Mouse (Mus musculus): ENCODE data around the gene Gnmt. TPM values are rescaled to one million over a fixed set of nuclear protein-coding genes. Genes with fewer than 3 reads are reported as not detected.

Gene Gnmt
- polyA plus RNA-seq, 2 experiments: 18.3 to 31.2 TPM

- H3K36me3 ChIP-seq (replicated peaks; ENCODE audit: control insufficient read depth, insufficient read depth, low read depth): no peaks in the 10 kb centered on the region
- peak; percentile 98 to 99 (median 98) for DNase-seq (ENCODE audit: low read depth in 3 of 3, low spot score in 3 of 3)
- H3K9me3 ChIP-seq (ENCODE audit: control insufficient read depth, low read length): no peaks in the 10 kb centered on the region
- peak within 1 kb of the TSS; percentile 82 to 94 for H3K4me3 ChIP-seq (ENCODE audit: insufficient read depth in 1 of 2, low read depth in 2 of 2, low read length in 2 of 2)
- 2% methylated on average over 48 of the region's 48 CpGs for WGBS (ENCODE audit: insufficient replicate concordance)
- no peaks in the 10 kb centered on the region for H3K27me3 ChIP-seq (ENCODE audit: control insufficient read depth, insufficient read depth, low read length)
- peak; percentile 95 for ATAC-seq (ENCODE audit: insufficient read depth)
- H3K4me1 ChIP-seq (replicated peaks; ENCODE audit: control insufficient read depth in 2 of 2, insufficient read depth in 2 of 2, low read length in 1 of 2): peaks cover 4 to 23% of the 10 kb centered on the region in 2 experiments
- H3K27ac ChIP-seq: peak within 1 kb of the TSS; percentile 58
- peak within 1 kb of the TSS; percentile 73 for H3K4me2 ChIP-seq (ENCODE audit: low read depth)
- H3K9ac ChIP-seq (replicated peaks): peak within 1 kb of the TSS; percentile 83
- TF ChIP-seq CTCF (IDR thresholded peaks at IDR 0.05; ENCODE audit: low read depth): no peak
- TF ChIP-seq EP300 (IDR thresholded peaks at IDR 0.05; ENCODE audit: low read depth): no peak
Measured at GRCm38 (mm10) chr17:46704887-46705835, 23.8 kb downstream of the Gnmt start, which contains the start of gene Ppp2r5d. Ppp2r5d (minus strand) TSS chr17:46705111.

DNA sequence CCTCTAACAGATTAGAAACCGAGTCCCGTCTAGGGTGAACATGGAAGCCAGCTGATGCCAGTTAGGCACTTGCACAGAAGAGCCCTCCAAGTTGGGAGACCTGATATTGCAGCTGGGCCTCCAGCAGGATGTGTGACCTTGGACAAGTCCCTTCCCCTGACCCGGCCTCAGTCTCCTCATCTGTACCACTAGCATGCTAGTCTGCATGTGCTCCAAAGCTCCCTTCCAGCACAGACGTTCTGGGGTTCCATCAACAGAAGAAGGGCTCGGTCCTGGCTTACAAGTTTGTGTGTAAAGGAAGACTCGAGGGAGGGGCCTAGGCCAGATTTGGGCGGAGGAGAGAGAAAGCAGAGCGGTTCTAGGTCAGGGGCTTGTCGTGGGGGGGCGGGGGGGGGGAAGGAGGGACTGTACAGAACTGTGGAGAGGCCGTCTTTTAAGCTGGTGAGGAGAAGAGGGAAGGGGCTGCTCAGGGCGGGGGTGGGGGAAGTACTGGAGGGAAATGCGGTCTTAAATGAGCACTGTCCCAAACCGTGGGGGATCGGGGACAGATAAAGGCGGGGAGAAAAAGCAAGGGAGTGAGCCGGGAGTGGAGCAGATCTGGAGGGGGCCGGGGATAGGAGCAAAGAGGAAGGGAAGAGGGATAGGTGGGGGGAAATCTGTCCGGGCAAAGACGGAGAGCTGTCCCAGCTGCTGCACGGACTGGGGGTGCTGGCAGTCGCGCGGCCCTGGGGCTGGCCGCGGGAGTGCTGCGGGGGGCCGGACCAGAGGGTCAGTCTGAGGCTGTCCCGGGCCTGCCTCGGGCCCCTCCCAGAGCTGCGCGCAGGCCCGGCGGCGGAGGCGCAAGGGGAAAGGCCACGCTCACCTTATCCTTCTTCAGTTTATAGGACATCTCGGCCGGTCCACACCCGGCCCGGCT lies 24.7 kb downstream of the Gnmt start:
- Histone ChIP-seq H3K27me3 (ENCODE audit: control insufficient read depth, insufficient read depth, low read length) (no peaks in the 10 kb centered on the region), H3K4me3 (ENCODE audit: insufficient read depth in 1 of 2, low read depth in 2 of 2, low read length in 2 of 2) (peak overlapping the region; percentile 82 to 94), H3K36me3 (replicated peaks; ENCODE audit: control insufficient read depth, insufficient read depth, low read depth) (no peaks in the 10 kb centered on the region), H3K27ac (peak overlapping the region; percentile 57), H3K4me2 (ENCODE audit: low read depth) (peak overlapping the region; percentile 73), H3K9ac (replicated peaks) (peak overlapping the region; percentile 83), H3K9me3 (ENCODE audit: control insufficient read depth, low read length) (no peaks in the 10 kb centered on the region), H3K4me1 (replicated peaks; ENCODE audit: control insufficient read depth in 2 of 2, insufficient read depth in 2 of 2, low read length in 1 of 2) (peaks cover 4 to 23% of the 10 kb centered on the region in 2 experiments)
- TF ChIP-seq CTCF (IDR thresholded peaks at IDR 0.05; ENCODE audit: low read depth) (no peak), EP300 (IDR thresholded peaks at IDR 0.05; ENCODE audit: low read depth) (no peak)
- DNase-seq (ENCODE audit: low read depth in 3 of 3, low spot score in 3 of 3): no peak
- 3% methylated on average over 40 of the region's 41 CpGs for WGBS (ENCODE audit: insufficient replicate concordance)
- ATAC-seq (ENCODE audit: insufficient read depth): peak; percentile 65; the same call in 1 of the 2 replicates

DNA sequence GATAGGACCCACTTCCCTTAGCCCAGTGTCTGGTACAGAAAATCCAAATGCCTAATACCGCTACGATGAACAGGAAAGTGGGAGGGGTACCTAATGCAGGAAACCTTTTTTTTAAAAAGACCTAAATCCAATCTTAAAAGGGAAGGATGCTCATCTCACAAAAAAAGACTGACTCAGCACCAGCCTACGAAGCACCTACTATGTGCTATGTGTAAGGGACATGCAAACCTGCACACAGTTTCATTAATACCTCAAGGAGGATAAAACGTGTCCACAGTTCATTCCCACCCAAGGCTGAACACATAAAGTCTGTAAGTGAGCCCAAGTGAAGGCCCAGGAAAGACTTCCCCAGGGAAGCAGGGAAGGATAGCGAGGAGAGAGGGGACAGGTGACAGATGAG lies 26.5 kb downstream of the Gnmt start:
- ATAC-seq (ENCODE audit: insufficient read depth) (no peak), DNase-seq (ENCODE audit: low read depth in 3 of 3, low spot score in 3 of 3) (no peak)
- Histone ChIP-seq H3K9me3 (ENCODE audit: control insufficient read depth, low read length) (no peaks in the 10 kb centered on the region), H3K4me1 (replicated peaks; ENCODE audit: control insufficient read depth in 2 of 2, insufficient read depth in 2 of 2, low read length in 1 of 2) (peaks cover 4 to 23% of the 10 kb centered on the region in 2 experiments), H3K4me3 (ENCODE audit: insufficient read depth in 1 of 2, low read depth in 2 of 2, low read length in 2 of 2) (no peak overlapping the region), H3K9ac (replicated peaks) (no peak overlapping the region), H3K27me3 (ENCODE audit: control insufficient read depth, insufficient read depth, low read length) (no peaks in the 10 kb centered on the region), H3K36me3 (replicated peaks; ENCODE audit: control insufficient read depth, insufficient read depth, low read depth) (no peaks in the 10 kb centered on the region), H3K4me2 (ENCODE audit: low read depth) (no peak overlapping the region), H3K27ac (no peak overlapping the region)
- WGBS (ENCODE audit: insufficient replicate concordance): 88% methylated on average over 5 of the region's 5 CpGs
- TF ChIP-seq EP300 (IDR thresholded peaks at IDR 0.05; ENCODE audit: low read depth) (no peak), CTCF (IDR thresholded peaks at IDR 0.05; ENCODE audit: low read depth) (no peak)

DNA sequence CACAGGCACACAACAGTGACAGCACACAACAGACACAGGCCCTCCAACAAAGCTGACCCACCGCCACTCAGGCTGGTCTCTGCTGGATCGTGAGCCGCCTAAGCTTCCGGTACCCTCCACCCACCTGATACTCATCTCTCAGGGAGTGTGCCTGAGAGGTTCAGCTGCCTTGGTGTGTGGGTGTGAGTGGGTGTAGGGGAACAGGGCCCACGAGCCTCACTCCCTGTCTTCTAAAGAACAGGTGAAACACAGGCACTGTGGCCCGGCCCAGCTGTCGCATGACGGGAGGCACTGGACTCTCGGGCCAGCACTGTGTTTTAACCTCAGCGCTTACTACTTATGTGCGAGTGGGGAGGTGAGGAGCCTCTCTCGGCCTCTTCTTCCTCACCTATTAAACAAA lies 26.9 kb downstream of the Gnmt start:
- Histone ChIP-seq H3K4me3 (ENCODE audit: insufficient read depth in 1 of 2, low read depth in 2 of 2, low read length in 2 of 2) (no peak overlapping the region), H3K36me3 (replicated peaks; ENCODE audit: control insufficient read depth, insufficient read depth, low read depth) (no peaks in the 10 kb centered on the region), H3K4me1 (replicated peaks; ENCODE audit: control insufficient read depth in 2 of 2, insufficient read depth in 2 of 2, low read length in 1 of 2) (peaks cover 4 to 23% of the 10 kb centered on the region in 2 experiments), H3K27me3 (ENCODE audit: control insufficient read depth, insufficient read depth, low read length) (no peaks in the 10 kb centered on the region), H3K9me3 (ENCODE audit: control insufficient read depth, low read length) (no peaks in the 10 kb centered on the region), H3K27ac (no peak overlapping the region), H3K4me2 (ENCODE audit: low read depth) (no peak overlapping the region), H3K9ac (replicated peaks) (no peak overlapping the region)
- TF ChIP-seq EP300 (IDR thresholded peaks at IDR 0.05; ENCODE audit: low read depth): no peak
- TF ChIP-seq CTCF (IDR thresholded peaks at IDR 0.05; ENCODE audit: low read depth): no peak
- WGBS (ENCODE audit: insufficient replicate concordance): 70% methylated on average over 12 of the region's 12 CpGs
- DNase-seq (ENCODE audit: low read depth in 3 of 3, low spot score in 3 of 3) (no peak), ATAC-seq (ENCODE audit: insufficient read depth) (no peak)
